8 mouse cellular contexts compared by ENCODE assay signal in genomic region chr8:8689454-8690145, GRCm38 (mm10). TPM values are rescaled to one million over a fixed set of nuclear protein-coding genes. Genes with fewer than 3 reads are reported as not detected.
DNase-seq lines count a peak whose midpoint lies in the region; ATAC-seq lines count a peak whose summit lies in the region.

No protein-coding gene starts in this region.

- peaks cover 42% of the 10 kb centered on the region for H3K4me1 ChIP-seq in erythroblast, embryonic 14.5 days (ENCODE audit: control insufficient read depth)
- H3K4me1 ChIP-seq in heart, embryonic 14.5 days (ENCODE audit: control insufficient read depth in 2 of 2, insufficient read depth in 2 of 2, low read length in 2 of 2) = peaks cover 4 to 43% of the 10 kb centered on the region in 2 experiments
- peaks cover 44% of the 10 kb centered on the region for H3K4me1 ChIP-seq in liver, embryonic 13.5 days (replicated peaks)
- H3K4me1 ChIP-seq in stomach, embryonic 15.5 days = peaks cover 24% of the 10 kb centered on the region; the same call in 1 of the 2 replicates

- DNase-seq in CD4-positive helper T cell, adult 2 months (ENCODE audit: low read depth, low spot score) = peak; percentile 81
- peak; percentile 89 for DNase-seq in brain, adult 2 months (ENCODE audit: low read depth, low spot score)
- peak; percentile 82 for DNase-seq in kidney, postnatal 10 days
- DNase-seq in liver, embryonic 13.5 days = peak; percentile 44
- peak; percentile 73 for DNase-seq in neural tube, embryonic 10.5 days (ENCODE audit: extremely low spot score, low spot score)

- ATAC-seq in heart, embryonic 14.5 days (ENCODE audit: insufficient number of reproducible peaks, insufficient read depth, low FRiP score, low read depth) = peak; percentile 71
- peak; percentile 69 for ATAC-seq in liver, embryonic 13.5 days (ENCODE audit: low read depth)
- ATAC-seq in stomach, embryonic 15.5 days (ENCODE audit: insufficient read depth, low FRiP score, low read depth) = peak; percentile 68

- H3K9ac ChIP-seq in heart, embryonic 14.5 days (ENCODE audit: low read length) = peak overlapping the region; percentile 99
- H3K9ac ChIP-seq in liver, embryonic 13.5 days = peak overlapping the region; percentile 98
- H3K9ac ChIP-seq in stomach, embryonic 15.5 days = peak overlapping the region; percentile 100

- no peaks in the 10 kb centered on the region for H3K9me3 ChIP-seq in erythroblast, embryonic 14.5 days (ENCODE audit: control insufficient read depth, low read length)
- H3K9me3 ChIP-seq in heart, embryonic 14.5 days (ENCODE audit: control insufficient read depth, low read length) = no peaks in the 10 kb centered on the region
- H3K9me3 ChIP-seq in liver, embryonic 13.5 days (replicated peaks) = no peaks in the 10 kb centered on the region
- H3K9me3 ChIP-seq in stomach, embryonic 15.5 days = no peaks in the 10 kb centered on the region

- H3K27me3 ChIP-seq in erythroblast, embryonic 14.5 days (ENCODE audit: control insufficient read depth) = peaks cover 3% of the 10 kb centered on the region; the same call in 1 of the 2 replicates
- H3K27me3 ChIP-seq in heart, embryonic 14.5 days (ENCODE audit: control insufficient read depth, insufficient read depth, low read length) = no peaks in the 10 kb centered on the region
- H3K27me3 ChIP-seq in liver, embryonic 13.5 days = no peaks in the 10 kb centered on the region
- no peaks in the 10 kb centered on the region for H3K27me3 ChIP-seq in stomach, embryonic 15.5 days (replicated peaks)

- peaks cover 29% of the 10 kb centered on the region for H3K36me3 ChIP-seq in erythroblast, embryonic 14.5 days (ENCODE audit: control insufficient read depth)
- no peaks in the 10 kb centered on the region for H3K36me3 ChIP-seq in heart, embryonic 14.5 days (ENCODE audit: control insufficient read depth, insufficient read depth, low read length)
- no peaks in the 10 kb centered on the region for H3K36me3 ChIP-seq in liver, embryonic 13.5 days
- H3K36me3 ChIP-seq in stomach, embryonic 15.5 days = no peaks in the 10 kb centered on the region

- whole genome bisulfite sequencing in heart, embryonic 14.5 days = under 1% methylated on average over 60 of the region's 68 CpGs
- WGBS in liver, embryonic 13.5 days (ENCODE audit: insufficient replicate concordance) = 0% methylated on average over 62 of the region's 68 CpGs
- under 1% methylated on average over 65 of the region's 68 CpGs for whole genome bisulfite sequencing in stomach, embryonic 15.5 days

- peak overlapping the region; percentile 88 to 97 for H3K27ac ChIP-seq in heart, embryonic 14.5 days (replicated peaks in 1 of 2; ENCODE audit: control insufficient read depth in 1 of 2, insufficient read depth in 1 of 2, low read depth in 2 of 2, low read length in 2 of 2)
- H3K27ac ChIP-seq in liver, embryonic 13.5 days = peak overlapping the region; percentile 87
- H3K27ac ChIP-seq in stomach, embryonic 15.5 days = peak overlapping the region; percentile 95

- peak overlapping the region; percentile 88 for H3K4me2 ChIP-seq in heart, embryonic 14.5 days (ENCODE audit: low read length)
- peak overlapping the region; percentile 89 for H3K4me2 ChIP-seq in liver, embryonic 13.5 days
- H3K4me2 ChIP-seq in stomach, embryonic 15.5 days = peak overlapping the region; percentile 76

- H3K4me3 ChIP-seq in erythroblast, embryonic 14.5 days (replicated peaks) = peak overlapping the region; percentile 96
- H3K4me3 ChIP-seq in heart, embryonic 14.5 days (ENCODE audit: control insufficient read depth in 1 of 2, insufficient read depth in 1 of 2, low read depth in 1 of 2, low read length in 2 of 2) = peak overlapping the region; percentile 71 to 79
- peak overlapping the region; percentile 92 for H3K4me3 ChIP-seq in liver, embryonic 13.5 days (replicated peaks)
- peak overlapping the region; percentile 87 for H3K4me3 ChIP-seq in stomach, embryonic 15.5 days (replicated peaks)

RNA-seq across cellular contexts. Expression of gene Arglu1, which starts 0.7 kb away (rescaled TPM):
- polyA plus RNA-seq in erythroblast, embryonic 14.5 days (2012) = 7.5 and 10.5 TPM in 2 replicates
- 87.1 and 92.6 TPM in 2 replicates for polyA plus RNA-seq in heart, embryonic 14.5 days (2014; fragmentation: Nextera tagmentation; extraction: Ambion mirVana)
- 59.2 and 59.5 TPM in 2 replicates for polyA plus RNA-seq in liver, embryonic 13.5 days (2015; fragmentation: Nextera tagmentation; extraction: Ambion mirVana)
- polyA plus RNA-seq in stomach, embryonic 15.5 days (2015; fragmentation: Nextera tagmentation; extraction: Ambion mirVana) = 137 and 142 TPM in 2 replicates

RNA-seq across cellular contexts. Expression of gene Efnb2, which starts 28.6 kb away (rescaled TPM):
- 0.01 and 0.02 TPM in 2 replicates for polyA plus RNA-seq in erythroblast, embryonic 14.5 days (2012)
- 16.2 and 18.7 TPM in 2 replicates for polyA plus RNA-seq in heart, embryonic 14.5 days (2014; fragmentation: Nextera tagmentation; extraction: Ambion mirVana)
- polyA plus RNA-seq in liver, embryonic 13.5 days (2015; fragmentation: Nextera tagmentation; extraction: Ambion mirVana) = 0.88 and 0.97 TPM in 2 replicates
- 15.5 and 15.6 TPM in 2 replicates for polyA plus RNA-seq in stomach, embryonic 15.5 days (2015; fragmentation: Nextera tagmentation; extraction: Ambion mirVana)

Comparison
In these comparisons a context has a peak if more than half of its experiments do, and no peak if none do; other contexts are left out.
1. Peak in every context shown above with its lines: DNase-seq, ATAC-seq, H3K4me3 ChIP-seq and H3K27ac ChIP-seq.